Mouse (Mus musculus): ENCODE results near the gene Lrtm2. TPM values are rescaled to one million over a fixed set of nuclear protein-coding genes. Genes with fewer than 3 reads are reported as not detected.
"Not testable (repeated sequence)": the region's sequence is repeated elsewhere in the genome, so short reads cannot be mapped to it uniquely, and the experiment has no call there.

Lrtm2 gene
- polyA plus RNA-seq, 1 experiment from 2014 or later: not detected

GRCm38 (mm10) chr6:119360250-119360649 is 29.7 kb upstream of the Lrtm2 start:
- peak overlapping the region; percentile 51; the same call in 1 of the 2 replicates for H3K4me2 ChIP-seq
- H3K9me3 ChIP-seq (replicated peaks); H3K27me3 ChIP-seq; H3K9ac ChIP-seq; DNase-seq; ATAC-seq (ENCODE audit: low read depth); H3K4me3 ChIP-seq (replicated peaks): not testable (repeated sequence)
- peak overlapping the region; percentile 90 for H3K27ac ChIP-seq
- H3K4me1 ChIP-seq (replicated peaks): peaks cover 37% of the 10 kb centered on the region
- H3K36me3 ChIP-seq: peaks cover 84% of the 10 kb centered on the region
- 70% methylated on average over 6 of the region's 6 CpGs for WGBS (ENCODE audit: insufficient replicate concordance)

GRCm38 (mm10) chr6:119358020-119358571 is 27.5 kb upstream of the Lrtm2 start:
- Histone ChIP-seq H3K9me3 (replicated peaks) (no peaks in the 10 kb centered on the region), H3K27me3 (no peaks in the 10 kb centered on the region), H3K4me1 (replicated peaks) (peaks cover 34% of the 10 kb centered on the region), H3K4me3 (replicated peaks) (no peak overlapping the region), H3K27ac (no peak overlapping the region), H3K9ac (no peak overlapping the region), H3K36me3 (peaks cover 89% of the 10 kb centered on the region), H3K4me2 (no peak overlapping the region)
- ATAC-seq (ENCODE audit: low read depth): no peak
- 86% methylated on average over 8 of the region's 8 CpGs for WGBS (ENCODE audit: insufficient replicate concordance)
- DNase-seq: no peak

GRCm38 (mm10) chr6:119352501-119352900 is 21.9 kb upstream of the Lrtm2 start:
- H3K4me1 ChIP-seq (replicated peaks): no peaks in the 10 kb centered on the region
- H3K4me3 ChIP-seq (replicated peaks): no peak overlapping the region
- H3K9ac ChIP-seq: no peak overlapping the region
- H3K27ac ChIP-seq: no peak overlapping the region
- H3K27me3 ChIP-seq: no peaks in the 10 kb centered on the region
- no peaks in the 10 kb centered on the region for H3K9me3 ChIP-seq (replicated peaks)
- peaks cover 46% of the 10 kb centered on the region for H3K36me3 ChIP-seq
- H3K4me2 ChIP-seq: no peak overlapping the region
- DNase-seq (no peak), ATAC-seq (ENCODE audit: low read depth) (no peak)
- WGBS (ENCODE audit: insufficient replicate concordance): 71% methylated on average over 6 of the region's 6 CpGs

GRCm38 (mm10) chr6:119351656-119352055 is 21.1 kb upstream of the Lrtm2 start:
- no peak overlapping the region for H3K4me2 ChIP-seq
- H3K9me3 ChIP-seq (replicated peaks): no peaks in the 10 kb centered on the region
- H3K36me3 ChIP-seq: peaks cover 39% of the 10 kb centered on the region
- WGBS (ENCODE audit: insufficient replicate concordance): 73% methylated on average over 8 of the region's 8 CpGs
- ATAC-seq (ENCODE audit: low read depth) (no peak), DNase-seq (no peak)
- H3K4me3 ChIP-seq (replicated peaks): no peak overlapping the region
- no peak overlapping the region for H3K27ac ChIP-seq
- no peaks in the 10 kb centered on the region for H3K27me3 ChIP-seq
- no peaks in the 10 kb centered on the region for H3K4me1 ChIP-seq (replicated peaks)
- H3K9ac ChIP-seq: no peak overlapping the region

- Histone ChIP-seq H3K9ac (no peak overlapping the region), H3K4me3 (replicated peaks) (no peak overlapping the region), H3K4me1 (replicated peaks) (no peaks in the 10 kb centered on the region), H3K27ac (no peak overlapping the region), H3K9me3 (replicated peaks) (no peaks in the 10 kb centered on the region), H3K4me2 (no peak overlapping the region), H3K27me3 (no peaks in the 10 kb centered on the region), H3K36me3 (peaks cover 30% of the 10 kb centered on the region)
- DNase-seq (no peak), ATAC-seq (ENCODE audit: low read depth) (no peak)
- 72% methylated on average over 9 of the region's 9 CpGs for WGBS (ENCODE audit: insufficient replicate concordance)
Measured at GRCm38 (mm10) chr6:119350703-119351198, 20.2 kb upstream of the Lrtm2 start.

- Histone ChIP-seq H3K9me3 (replicated peaks) (no peaks in the 10 kb centered on the region), H3K27ac (no peak overlapping the region), H3K36me3 (peaks cover 6% of the 10 kb centered on the region), H3K4me2 (no peak overlapping the region), H3K4me1 (replicated peaks) (no peaks in the 10 kb centered on the region), H3K9ac (no peak overlapping the region), H3K27me3 (no peaks in the 10 kb centered on the region), H3K4me3 (replicated peaks) (no peak overlapping the region)
- DNase-seq (peak; percentile 29), ATAC-seq (ENCODE audit: low read depth) (no peak)
- WGBS (ENCODE audit: insufficient replicate concordance): 0% methylated on average over 1 of the region's 1 CpGs
Measured at GRCm38 (mm10) chr6:119348234-119348633, 17.7 kb upstream of the Lrtm2 start.

GRCm38 (mm10) chr6:119347813-119348212 is 17.2 kb upstream of the Lrtm2 start:
- H3K9me3 ChIP-seq (replicated peaks): no peaks in the 10 kb centered on the region
- ATAC-seq (ENCODE audit: low read depth) (no peak), DNase-seq (no peak)
- no peak overlapping the region for H3K4me3 ChIP-seq (replicated peaks)
- H3K27me3 ChIP-seq: no peaks in the 10 kb centered on the region
- H3K9ac ChIP-seq: no peak overlapping the region
- no peak overlapping the region for H3K27ac ChIP-seq
- no peak overlapping the region for H3K4me2 ChIP-seq
- no peaks in the 10 kb centered on the region for H3K4me1 ChIP-seq (replicated peaks)
- peaks cover 3% of the 10 kb centered on the region; the same call in 1 of the 2 replicates for H3K36me3 ChIP-seq
- WGBS (ENCODE audit: insufficient replicate concordance): 59% methylated on average over 5 of the region's 5 CpGs

GRCm38 (mm10) chr6:119346257-119346656 is 15.7 kb upstream of the Lrtm2 start:
- no peak overlapping the region for H3K27ac ChIP-seq
- no peak overlapping the region for H3K4me2 ChIP-seq
- H3K4me3 ChIP-seq (replicated peaks): no peak overlapping the region
- no peak overlapping the region for H3K9ac ChIP-seq
- H3K9me3 ChIP-seq (replicated peaks): no peaks in the 10 kb centered on the region
- H3K4me1 ChIP-seq (replicated peaks): no peaks in the 10 kb centered on the region
- H3K36me3 ChIP-seq: no peaks in the 10 kb centered on the region
- ATAC-seq (ENCODE audit: low read depth): no peak
- DNase-seq: no peak
- WGBS (ENCODE audit: insufficient replicate concordance): 40% methylated on average over 10 of the region's 10 CpGs
- no peaks in the 10 kb centered on the region for H3K27me3 ChIP-seq

GRCm38 (mm10) chr6:119341409-119341808 is 10.8 kb upstream of the Lrtm2 start:
- H3K4me1 ChIP-seq (replicated peaks): no peaks in the 10 kb centered on the region
- no peaks in the 10 kb centered on the region for H3K9me3 ChIP-seq (replicated peaks)
- no peaks in the 10 kb centered on the region for H3K36me3 ChIP-seq
- H3K4me2 ChIP-seq: no peak overlapping the region
- H3K4me3 ChIP-seq (replicated peaks): no peak overlapping the region
- H3K9ac ChIP-seq: no peak overlapping the region
- no peak overlapping the region for H3K27ac ChIP-seq
- DNase-seq: no peak
- peak; percentile 63; the same call in 1 of the 2 replicates for ATAC-seq (ENCODE audit: low read depth)
- H3K27me3 ChIP-seq: no peaks in the 10 kb centered on the region

- no peaks in the 10 kb centered on the region for H3K4me1 ChIP-seq (replicated peaks)
- 0 out of 2 replicates have a peak, but pooled peaks cover 3% of the 10 kb centered on the region for H3K27me3 ChIP-seq
- no peak overlapping the region for H3K9ac ChIP-seq
- H3K9me3 ChIP-seq (replicated peaks): no peaks in the 10 kb centered on the region
- no peaks in the 10 kb centered on the region for H3K36me3 ChIP-seq
- ATAC-seq (ENCODE audit: low read depth): no peak
- no peak for DNase-seq
- H3K4me2 ChIP-seq: no peak overlapping the region
- no peak overlapping the region for H3K27ac ChIP-seq
- no peak overlapping the region for H3K4me3 ChIP-seq (replicated peaks)
- 43% methylated on average over 11 of the region's 11 CpGs for WGBS (ENCODE audit: insufficient replicate concordance)
Measured at GRCm38 (mm10) chr6:119338121-119338912, 7.8 kb upstream of the Lrtm2 start.

- Histone ChIP-seq H3K27ac (no peak overlapping the region), H3K4me1 (replicated peaks) (no peaks in the 10 kb centered on the region), H3K4me2 (no peak overlapping the region), H3K9me3 (replicated peaks) (no peaks in the 10 kb centered on the region), H3K27me3 (peaks cover 3% of the 10 kb centered on the region; the same call in 1 of the 2 replicates), H3K9ac (no peak overlapping the region), H3K36me3 (no peaks in the 10 kb centered on the region), H3K4me3 (replicated peaks) (no peak overlapping the region)
- no peak for DNase-seq
- WGBS (ENCODE audit: insufficient replicate concordance): 68% methylated on average over 3 of the region's 3 CpGs
- no peak for ATAC-seq (ENCODE audit: low read depth)
Measured at GRCm38 (mm10) chr6:119337287-119337686, 6.7 kb upstream of the Lrtm2 start.

GRCm38 (mm10) chr6:119336124-119336523 is 5.6 kb upstream of the Lrtm2 start:
- Histone ChIP-seq H3K9me3 (replicated peaks) (no peaks in the 10 kb centered on the region), H3K4me1 (replicated peaks) (no peaks in the 10 kb centered on the region), H3K27me3 (peaks cover 14% of the 10 kb centered on the region), H3K4me2 (no peak overlapping the region), H3K4me3 (replicated peaks) (no peak overlapping the region), H3K9ac (no peak overlapping the region), H3K27ac (no peak overlapping the region), H3K36me3 (no peaks in the 10 kb centered on the region)
- WGBS (ENCODE audit: insufficient replicate concordance): 34% methylated on average over 7 of the region's 7 CpGs
- ATAC-seq (ENCODE audit: low read depth) (no peak), DNase-seq (no peak)
